Mouse (Mus musculus): ENCODE measurements at regions not wholly inside any gene's neighbourhood (a gene's known extent, or its start where the extent isn't known, plus 50 kb on each side); places are given as distances from the start of the nearest gene placed in this dataset.

- Histone ChIP-seq H3K27me3 (ENCODE audit: low read depth, poor library complexity, severe bottlenecking) (no peaks in the 10 kb centered on the region), H3K36me3 (no peaks in the 10 kb centered on the region), H3K27ac (no peak overlapping the region), H3K9me3 (replicated peaks) (no peaks in the 10 kb centered on the region), H3K4me3 (no peak overlapping the region), H3K4me1 (no peaks in the 10 kb centered on the region)
- DNase-seq (ENCODE audit: low spot score): no peak
- WGBS: 28% methylated on average over 3 of the region's 3 CpGs
Observed at GRCm38 (mm10) chr13:35515291-35515690, 144.3 kb upstream of the Cdyl start.

GRCm38 (mm10) chr13:35517692-35518091, 141.9 kb upstream of the Cdyl start:
- no peaks in the 10 kb centered on the region for H3K4me1 ChIP-seq
- no peaks in the 10 kb centered on the region for H3K9me3 ChIP-seq (replicated peaks)
- DNase-seq (ENCODE audit: low spot score): no peak
- no peak overlapping the region for H3K27ac ChIP-seq
- no peaks in the 10 kb centered on the region for H3K27me3 ChIP-seq (ENCODE audit: low read depth, poor library complexity, severe bottlenecking)
- no peak overlapping the region for H3K4me3 ChIP-seq
- no peaks in the 10 kb centered on the region for H3K36me3 ChIP-seq
- WGBS: 90% methylated on average over 3 of the region's 3 CpGs

- Histone ChIP-seq H3K4me1 (no peaks in the 10 kb centered on the region), H3K27ac (no peak overlapping the region), H3K36me3 (no peaks in the 10 kb centered on the region), H3K9me3 (replicated peaks) (no peaks in the 10 kb centered on the region), H3K4me3 (no peak overlapping the region), H3K27me3 (ENCODE audit: low read depth, poor library complexity, severe bottlenecking) (no peaks in the 10 kb centered on the region)
- no peak for DNase-seq (ENCODE audit: low spot score)
- 93% methylated on average over 1 of the region's 1 CpGs for WGBS
Observed at GRCm38 (mm10) chr13:35522272-35522671, 137.4 kb upstream of the Cdyl start.

GRCm38 (mm10) chr13:35529577-35529976, 130.1 kb upstream of the Cdyl start:
- no peak for DNase-seq (ENCODE audit: low spot score)
- Histone ChIP-seq H3K4me3 (no peak overlapping the region), H3K27me3 (ENCODE audit: low read depth, poor library complexity, severe bottlenecking) (no peaks in the 10 kb centered on the region), H3K4me1 (no peaks in the 10 kb centered on the region), H3K36me3 (no peaks in the 10 kb centered on the region), H3K9me3 (replicated peaks) (no peaks in the 10 kb centered on the region), H3K27ac (no peak overlapping the region)
- WGBS: 91% methylated on average over 3 of the region's 3 CpGs

GRCm38 (mm10) chr13:35537106-35537505, 122.5 kb upstream of the Cdyl start:
- H3K4me3 ChIP-seq: no peak overlapping the region
- H3K4me1 ChIP-seq: peaks cover 8% of the 10 kb centered on the region; the same call in 1 of the 2 replicates
- DNase-seq (ENCODE audit: low spot score): no peak
- no peaks in the 10 kb centered on the region for H3K27me3 ChIP-seq (ENCODE audit: low read depth, poor library complexity, severe bottlenecking)
- no peak overlapping the region for H3K27ac ChIP-seq
- H3K9me3 ChIP-seq (replicated peaks): no peaks in the 10 kb centered on the region
- H3K36me3 ChIP-seq: no peaks in the 10 kb centered on the region
- 91% methylated on average over 7 of the region's 7 CpGs for WGBS

- no peak for DNase-seq (ENCODE audit: low spot score)
- H3K9me3 ChIP-seq (replicated peaks): no peaks in the 10 kb centered on the region
- H3K36me3 ChIP-seq: no peaks in the 10 kb centered on the region
- H3K4me3 ChIP-seq: no peak overlapping the region
- peaks cover 8% of the 10 kb centered on the region; the same call in 1 of the 2 replicates for H3K4me1 ChIP-seq
- WGBS: 83% methylated on average over 5 of the region's 5 CpGs
- no peak overlapping the region for H3K27ac ChIP-seq
- H3K27me3 ChIP-seq (ENCODE audit: low read depth, poor library complexity, severe bottlenecking): no peaks in the 10 kb centered on the region
Observed at GRCm38 (mm10) chr13:35537936-35538335, 121.7 kb upstream of the Cdyl start.

GRCm38 (mm10) chr13:35540433-35540832, 119.2 kb upstream of the Cdyl start:
- H3K27me3 ChIP-seq (ENCODE audit: low read depth, poor library complexity, severe bottlenecking): no peaks in the 10 kb centered on the region
- no peak overlapping the region for H3K27ac ChIP-seq
- no peak overlapping the region for H3K4me3 ChIP-seq
- H3K9me3 ChIP-seq (replicated peaks): no peaks in the 10 kb centered on the region
- peaks cover 8% of the 10 kb centered on the region; the same call in 1 of the 2 replicates for H3K4me1 ChIP-seq
- H3K36me3 ChIP-seq: no peaks in the 10 kb centered on the region
- no peak for DNase-seq (ENCODE audit: low spot score)
- 88% methylated on average over 2 of the region's 2 CpGs for WGBS

GRCm38 (mm10) chr13:35541053-35541452, 118.6 kb upstream of the Cdyl start:
- Histone ChIP-seq H3K27ac (no peak overlapping the region), H3K4me1 (peaks cover 8% of the 10 kb centered on the region; the same call in 1 of the 2 replicates), H3K4me3 (no peak overlapping the region), H3K9me3 (replicated peaks) (no peaks in the 10 kb centered on the region), H3K27me3 (ENCODE audit: low read depth, poor library complexity, severe bottlenecking) (no peaks in the 10 kb centered on the region), H3K36me3 (no peaks in the 10 kb centered on the region)
- DNase-seq (ENCODE audit: low spot score): no peak
- 81% methylated on average over 6 of the region's 6 CpGs for WGBS

GRCm38 (mm10) chr13:35564006-35564405, 95.6 kb upstream of the Cdyl start:
- Histone ChIP-seq H3K9me3 (replicated peaks) (no peaks in the 10 kb centered on the region), H3K4me1 (no peaks in the 10 kb centered on the region), H3K4me3 (no peak overlapping the region), H3K27ac (no peak overlapping the region), H3K36me3 (no peaks in the 10 kb centered on the region), H3K27me3 (ENCODE audit: low read depth, poor library complexity, severe bottlenecking) (no peaks in the 10 kb centered on the region)
- no peak for DNase-seq (ENCODE audit: low spot score)
- 49% methylated on average over 1 of the region's 1 CpGs for WGBS

- Histone ChIP-seq H3K36me3 (no peaks in the 10 kb centered on the region), H3K27ac (no peak overlapping the region), H3K4me3 (no peak overlapping the region), H3K4me1 (peaks cover 7% of the 10 kb centered on the region), H3K27me3 (ENCODE audit: low read depth, poor library complexity, severe bottlenecking) (no peaks in the 10 kb centered on the region), H3K9me3 (replicated peaks) (no peaks in the 10 kb centered on the region)
- peak; percentile 75 for DNase-seq (ENCODE audit: low spot score)
- 16% methylated on average over 3 of the region's 3 CpGs for WGBS
Observed at GRCm38 (mm10) chr13:35581616-35582015, 78.0 kb upstream of the Cdyl start.

GRCm38 (mm10) chr13:35598003-35598402, 61.6 kb upstream of the Cdyl start:
- no peak for DNase-seq (ENCODE audit: low spot score)
- Histone ChIP-seq H3K4me1 (no peaks in the 10 kb centered on the region), H3K27me3 (ENCODE audit: low read depth, poor library complexity, severe bottlenecking) (no peaks in the 10 kb centered on the region), H3K4me3 (no peak overlapping the region), H3K9me3 (replicated peaks) (no peaks in the 10 kb centered on the region), H3K36me3 (no peaks in the 10 kb centered on the region), H3K27ac (no peak overlapping the region)
- WGBS: 91% methylated on average over 5 of the region's 5 CpGs

- no peak for DNase-seq (ENCODE audit: low spot score)
- Histone ChIP-seq H3K36me3 (no peaks in the 10 kb centered on the region), H3K9me3 (replicated peaks) (no peaks in the 10 kb centered on the region), H3K4me3 (no peak overlapping the region), H3K27me3 (ENCODE audit: low read depth, poor library complexity, severe bottlenecking) (no peaks in the 10 kb centered on the region), H3K27ac (no peak overlapping the region), H3K4me1 (no peaks in the 10 kb centered on the region)
- 77% methylated on average over 2 of the region's 2 CpGs for WGBS
Observed at GRCm38 (mm10) chr13:35601560-35602135, 58.0 kb upstream of the Cdyl start.

GRCm38 (mm10) chr13:35603080-35603479, 56.6 kb upstream of the Cdyl start:
- Histone ChIP-seq H3K27ac (no peak overlapping the region), H3K4me1 (no peaks in the 10 kb centered on the region), H3K36me3 (no peaks in the 10 kb centered on the region), H3K4me3 (no peak overlapping the region), H3K9me3 (replicated peaks) (no peaks in the 10 kb centered on the region), H3K27me3 (ENCODE audit: low read depth, poor library complexity, severe bottlenecking) (no peaks in the 10 kb centered on the region)
- WGBS: 92% methylated on average over 5 of the region's 5 CpGs
- DNase-seq (ENCODE audit: low spot score): no peak

GRCm38 (mm10) chr13:35604061-35604460, 55.6 kb upstream of the Cdyl start:
- no peak overlapping the region for H3K27ac ChIP-seq
- H3K4me3 ChIP-seq: no peak overlapping the region
- no peaks in the 10 kb centered on the region for H3K27me3 ChIP-seq (ENCODE audit: low read depth, poor library complexity, severe bottlenecking)
- no peaks in the 10 kb centered on the region for H3K36me3 ChIP-seq
- H3K4me1 ChIP-seq: no peaks in the 10 kb centered on the region
- DNase-seq (ENCODE audit: low spot score): no peak
- H3K9me3 ChIP-seq (replicated peaks): no peaks in the 10 kb centered on the region
- WGBS: 89% methylated on average over 1 of the region's 1 CpGs
